Mouse (Mus musculus) brain, embryonic 14.5 days (tissue): ENCODE results near the gene Gm20422.

ENCODE experiments used
- CTCF ChIP-seq: fragments of 200-500 bp; IDR thresholded peaks from 2 replicates; pipeline ENCODE4 v1.5.1; 2012; ENCODE audit warnings: inconsistent platforms, mild to moderate bottlenecking, moderate library complexity, borderline replicate concordance; ENCODE audit not compliant: insufficient read depth, insufficient read length; ENCODE audit errors: extremely low read depth
- POLR2A ChIP-seq: fragments of 200-500 bp; IDR thresholded peaks from 2 replicates; pipeline ENCODE4 v1.6.1; 2012; ENCODE audit warnings: mild to moderate bottlenecking, inconsistent platforms, borderline replicate concordance; ENCODE audit not compliant: poor library complexity, insufficient read depth, insufficient read length, severe bottlenecking; ENCODE audit errors: extremely low read depth

DNA sequence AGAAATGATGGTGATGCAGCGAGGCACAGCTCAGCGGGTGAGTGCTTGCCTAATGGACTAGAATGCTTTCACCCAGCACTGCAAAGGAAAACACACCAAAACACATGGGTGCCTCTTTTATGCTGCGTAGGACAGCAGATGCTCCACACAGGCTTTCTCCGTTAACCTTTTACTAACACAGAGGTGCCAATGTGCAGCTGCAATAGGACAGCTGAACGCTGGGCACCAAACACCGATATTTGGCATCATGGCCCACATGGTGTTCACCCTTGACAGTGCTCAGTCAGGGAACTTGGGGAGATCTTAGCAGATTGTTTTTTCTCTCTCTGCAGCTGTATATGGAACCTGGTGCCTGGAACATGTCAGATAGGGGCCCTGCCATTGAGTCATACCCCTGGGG is 20.2 kb upstream of the Gm20422 start:
- TF ChIP-seq CTCF (no peak), POLR2A (no peak)
